Mouse (Mus musculus) neural tube, embryonic 12.5 days (tissue): ENCODE measurements around the gene Trim11. TPM values are rescaled to one million over a fixed set of nuclear protein-coding genes. Genes with fewer than 3 reads are reported as not detected.

Source experiments
- ATAC-seq: fragments of 200-750 bp; cut with Nextera tagmentation; 2 replicates; pipeline ENCODE4 v1.8.0; 2017; ENCODE audit warnings: low read depth, mild to moderate bottlenecking, moderate TSS enrichment, moderate library complexity; ENCODE audit not compliant: low FRiP score
- H3K27ac ChIP-seq: fragments of 300-500 bp; sonication (generic); 2 replicates; pipeline ENCODE4 v1.5.1; 2016
- H3K27me3 ChIP-seq: fragments of 300-500 bp; sonication (generic); replicated peaks from 2 replicates; pipeline ENCODE4 v1.6.1; 2016; ENCODE audit warnings: mild to moderate bottlenecking
- H3K36me3 ChIP-seq: fragments of 300-500 bp; sonication (generic); 2 replicates; pipeline ENCODE4 v1.6.1; 2016; ENCODE audit warnings: mild to moderate bottlenecking
- H3K4me1 ChIP-seq: fragments of 300-500 bp; sonication (generic); 2 replicates; pipeline ENCODE4 v1.6.1; 2016
- H3K4me2 ChIP-seq: fragments of 300-500 bp; sonication (generic); replicated peaks from 2 replicates; pipeline ENCODE4 v1.6.1; 2016; ENCODE audit warnings: mild to moderate bottlenecking
- H3K4me3 ChIP-seq: fragments of 300-500 bp; sonication (generic); 2 replicates; pipeline ENCODE4 v1.5.1; 2016
- H3K9ac ChIP-seq: fragments of 300-500 bp; sonication (generic); 2 replicates; pipeline ENCODE4 v1.6.1; 2016; ENCODE audit warnings: mild to moderate bottlenecking
- H3K9me3 ChIP-seq: fragments of 300-500 bp; sonication (generic); 2 replicates; pipeline ENCODE4 v1.6.1; 2016; ENCODE audit warnings: mild to moderate bottlenecking
- WGBS: fragments of 180-500 bp; shearing (Covaris S2); methylation state at CpG from one replicate; pipeline ENCODE4 v1.1.7; 2016; 5-methylcytosine and 5-hydroxymethylcytosine counted together
- microRNA-seq: library from miRNA; unstranded; fragments of <30 nt; microRNA quantifications from one replicate; pipeline ENCODE4, GENCODE M21; 2017
- polyA plus RNA-seq: library from polyadenylated mRNA; unstranded; fragments of >200 nt; fragmentation: Nextera tagmentation; extraction: Ambion mirVana; gene quantifications from 2 replicates; pipeline ENCODE4 v1.2.1, GENCODE M21; 2016

The Trim11 gene
- polyA plus RNA-seq, 1 experiment from 2014 or later = 20.5 TPM

DNA sequence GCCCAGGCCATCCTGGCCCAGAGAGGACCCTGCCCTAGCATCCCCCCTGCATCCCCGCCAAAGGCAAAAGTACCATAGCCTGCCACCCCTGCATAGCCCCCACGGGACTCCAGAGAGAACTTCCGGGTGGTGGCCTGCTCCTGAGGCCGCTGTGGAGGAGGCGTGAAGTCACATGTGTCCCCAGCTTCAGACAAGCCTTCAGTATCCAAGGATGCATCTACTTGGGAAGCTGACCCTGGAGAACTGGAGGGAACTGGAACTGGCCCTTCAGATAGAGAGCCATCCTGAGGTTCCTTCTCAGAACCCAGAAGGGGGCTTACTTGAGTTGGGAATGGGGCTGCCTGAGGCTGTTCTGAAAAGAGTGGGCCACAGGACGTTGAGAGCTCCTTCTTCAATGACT lies 21.9 kb downstream of the Trim11 start:
- no peaks in the 10 kb centered on the region for H3K4me1 ChIP-seq
- no peak overlapping the region for H3K4me2 ChIP-seq
- H3K27ac ChIP-seq = no peak overlapping the region
- 85% methylated on average over 6 of the region's 6 CpGs for WGBS
- H3K36me3 ChIP-seq = no peaks in the 10 kb centered on the region
- H3K9ac ChIP-seq = no peak overlapping the region
- no peak for ATAC-seq
- peaks cover 10% of the 10 kb centered on the region for H3K27me3 ChIP-seq
- no peak overlapping the region for H3K4me3 ChIP-seq
- no peaks in the 10 kb centered on the region for H3K9me3 ChIP-seq

- Histone ChIP-seq H3K9me3 (no peaks in the 10 kb centered on the region), H3K36me3 (no peaks in the 10 kb centered on the region), H3K4me2 (no peak overlapping the region), H3K9ac (no peak overlapping the region), H3K4me1 (no peaks in the 10 kb centered on the region), H3K4me3 (no peak overlapping the region), H3K27ac (no peak overlapping the region), H3K27me3 (peaks cover 3% of the 10 kb centered on the region)
- WGBS = 90% methylated on average over 21 of the region's 21 CpGs
- ATAC-seq = no peak
Measured at GRCm38 (mm10) chr11:59000635-59001034, 22.7 kb downstream of the Trim11 start.

GRCm38 (mm10) chr11:59002327-59003079 lies 24.6 kb downstream of the Trim11 start:
- Histone ChIP-seq H3K4me3 (no peak overlapping the region), H3K27ac (no peak overlapping the region), H3K4me2 (no peak overlapping the region), H3K36me3 (no peaks in the 10 kb centered on the region), H3K4me1 (no peaks in the 10 kb centered on the region), H3K9ac (no peak overlapping the region), H3K9me3 (no peaks in the 10 kb centered on the region), H3K27me3 (no peaks in the 10 kb centered on the region)
- ATAC-seq = no peak
- WGBS = 85% methylated on average over 7 of the region's 7 CpGs

DNA sequence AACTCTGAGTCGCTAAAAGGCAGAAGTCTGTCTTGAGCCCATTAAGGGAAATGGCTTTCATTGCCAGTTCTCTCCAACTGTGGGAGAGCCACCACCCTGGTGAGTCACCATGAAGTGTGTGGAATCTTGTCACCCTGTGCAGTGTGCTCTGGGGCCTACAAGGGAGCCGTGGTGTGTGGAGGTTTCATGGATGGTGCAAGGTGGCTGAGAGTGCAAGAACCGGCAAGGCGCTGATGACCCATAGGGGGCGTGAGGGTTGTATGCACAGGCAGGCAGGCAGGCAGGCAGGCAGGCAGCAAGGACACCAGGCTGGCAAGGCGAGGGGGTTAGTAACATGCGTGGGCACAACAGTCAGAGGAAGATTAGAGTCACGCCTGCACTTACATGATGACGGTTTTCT lies 37.2 kb downstream of the Trim11 start:
- H3K9ac ChIP-seq = no peak overlapping the region
- no peak overlapping the region for H3K27ac ChIP-seq
- WGBS = 40% methylated on average over 9 of the region's 9 CpGs
- no peaks in the 10 kb centered on the region for H3K4me1 ChIP-seq
- H3K4me2 ChIP-seq = no peak overlapping the region
- no peak for ATAC-seq
- H3K4me3 ChIP-seq = no peak overlapping the region
- no peaks in the 10 kb centered on the region for H3K27me3 ChIP-seq
- no peaks in the 10 kb centered on the region for H3K9me3 ChIP-seq
- H3K36me3 ChIP-seq = no peaks in the 10 kb centered on the region

DNA sequence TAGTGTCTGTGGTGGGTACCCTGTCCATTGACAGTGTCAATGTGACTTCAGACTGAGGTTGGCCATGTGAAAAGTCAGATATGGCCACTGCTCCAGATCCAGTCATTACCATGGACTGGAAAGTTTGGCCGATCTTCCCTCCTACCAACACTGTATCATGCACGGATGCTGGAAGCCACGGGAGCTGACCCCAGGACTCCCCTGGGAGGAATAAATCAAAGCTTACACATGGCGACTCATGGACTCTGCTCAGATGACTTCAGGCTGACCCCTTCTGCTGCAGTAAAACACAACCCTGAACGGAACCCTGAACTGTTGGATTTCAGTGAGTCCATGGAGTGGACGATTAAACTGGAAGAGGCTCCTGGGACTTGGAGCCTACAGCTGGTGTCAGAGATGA lies 48.5 kb downstream of the Trim11 start:
- WGBS = 69% methylated on average over 6 of the region's 6 CpGs
- Histone ChIP-seq H3K4me3 (no peak overlapping the region), H3K36me3 (no peaks in the 10 kb centered on the region), H3K9me3 (no peaks in the 10 kb centered on the region), H3K4me2 (no peak overlapping the region), H3K9ac (no peak overlapping the region), H3K4me1 (no peaks in the 10 kb centered on the region), H3K27me3 (no peaks in the 10 kb centered on the region), H3K27ac (no peak overlapping the region)
- no peak for ATAC-seq

GRCm38 (mm10) chr11:59029003-59029402 lies 51.1 kb downstream of the Trim11 start:
- no peaks in the 10 kb centered on the region for H3K4me1 ChIP-seq
- H3K9ac ChIP-seq = no peak overlapping the region
- no peak overlapping the region for H3K27ac ChIP-seq
- ATAC-seq = no peak
- H3K27me3 ChIP-seq = no peaks in the 10 kb centered on the region
- H3K4me2 ChIP-seq = no peak overlapping the region
- H3K9me3 ChIP-seq = no peaks in the 10 kb centered on the region
- H3K36me3 ChIP-seq = no peaks in the 10 kb centered on the region
- no peak overlapping the region for H3K4me3 ChIP-seq
- 90% methylated on average over 13 of the region's 13 CpGs for WGBS

Small RNA genes within 50 kb of the gene (microRNA-seq; reads per million reads assigned to microRNA genes)
- 1.1 reads per million for gene Gm44313

Other genes starting within 250 kb of the Trim11 start
- 0.06 and 0.16 TPM in 2 replicates for gene Olfr317, start 238.9 kb upstream of the Trim11 start, polyA plus RNA-seq
- gene Olfr316, start 225.4 kb upstream of the Trim11 start, polyA plus RNA-seq = not detected in 2 replicates
- gene Olfr315, start 204.9 kb upstream of the Trim11 start, polyA plus RNA-seq = not detected in 2 replicates
- not detected in 2 replicates for gene Olfr314, start 195.1 kb upstream of the Trim11 start, polyA plus RNA-seq
- 5.2 and 7.4 TPM in 2 replicates for gene Fam183b, start 176.1 kb upstream of the Trim11 start, polyA plus RNA-seq
- not detected in 2 replicates for gene Olfr313, start 163.1 kb upstream of the Trim11 start, polyA plus RNA-seq
- not detected in 2 replicates for gene Olfr312, start 148.9 kb upstream of the Trim11 start, polyA plus RNA-seq
- not detected in 2 replicates for gene Olfr311, start 138.8 kb upstream of the Trim11 start, polyA plus RNA-seq
- 16.8 and 18.2 TPM in 2 replicates for gene Gm12258, start 130.9 kb upstream of the Trim11 start, polyA plus RNA-seq
- 10.7 and 10.8 TPM in 2 replicates for gene 2810021J22Rik, start 110.9 kb upstream of the Trim11 start, polyA plus RNA-seq
- gene Zfp39, start 73.9 kb upstream of the Trim11 start, polyA plus RNA-seq = 4.3 and 7.0 TPM in 2 replicates
- gene Btnl10, start 60.2 kb upstream of the Trim11 start, polyA plus RNA-seq = not detected in 2 replicates
- 594 and 608 TPM in 2 replicates for gene Rnf187, start 39.2 kb upstream of the Trim11 start, polyA plus RNA-seq
- gene Hist3h2ba, start 29.2 kb upstream of the Trim11 start, polyA plus RNA-seq = 167 and 246 TPM in 2 replicates
- gene Hist3h2a, start 23.4 kb upstream of the Trim11 start, polyA plus RNA-seq = 91.6 and 103 TPM in 2 replicates
- gene Trim17, start 23.4 kb upstream of the Trim11 start, polyA plus RNA-seq = 0.84 and 1.0 TPM in 2 replicates
- 0.42 TPM in 2 replicates for gene Obscn, start 158.3 kb downstream of the Trim11 start, polyA plus RNA-seq
- 6.5 and 7.8 TPM in 2 replicates for gene Iba57, start 185.6 kb downstream of the Trim11 start, polyA plus RNA-seq
- 0.23 and 0.39 TPM in 2 replicates for gene Gjc2, start 205.1 kb downstream of the Trim11 start, polyA plus RNA-seq
- gene Guk1, start 214.1 kb downstream of the Trim11 start, polyA plus RNA-seq = 111 and 113 TPM in 2 replicates
- gene Mrpl55, start 224.4 kb downstream of the Trim11 start, polyA plus RNA-seq = 88.0 and 91.1 TPM in 2 replicates
- 30.1 and 30.5 TPM in 2 replicates for gene 2310033P09Rik, start 230.2 kb downstream of the Trim11 start, polyA plus RNA-seq